Mouse (Mus musculus): ENCODE results near the gene Prps1l1. TPM values are rescaled to one million over a fixed set of nuclear protein-coding genes. Genes with fewer than 3 reads are reported as not detected.

Prps1l1 gene
- polyA plus RNA-seq, 1 experiment from 2014 or later, result not detected

DNA sequence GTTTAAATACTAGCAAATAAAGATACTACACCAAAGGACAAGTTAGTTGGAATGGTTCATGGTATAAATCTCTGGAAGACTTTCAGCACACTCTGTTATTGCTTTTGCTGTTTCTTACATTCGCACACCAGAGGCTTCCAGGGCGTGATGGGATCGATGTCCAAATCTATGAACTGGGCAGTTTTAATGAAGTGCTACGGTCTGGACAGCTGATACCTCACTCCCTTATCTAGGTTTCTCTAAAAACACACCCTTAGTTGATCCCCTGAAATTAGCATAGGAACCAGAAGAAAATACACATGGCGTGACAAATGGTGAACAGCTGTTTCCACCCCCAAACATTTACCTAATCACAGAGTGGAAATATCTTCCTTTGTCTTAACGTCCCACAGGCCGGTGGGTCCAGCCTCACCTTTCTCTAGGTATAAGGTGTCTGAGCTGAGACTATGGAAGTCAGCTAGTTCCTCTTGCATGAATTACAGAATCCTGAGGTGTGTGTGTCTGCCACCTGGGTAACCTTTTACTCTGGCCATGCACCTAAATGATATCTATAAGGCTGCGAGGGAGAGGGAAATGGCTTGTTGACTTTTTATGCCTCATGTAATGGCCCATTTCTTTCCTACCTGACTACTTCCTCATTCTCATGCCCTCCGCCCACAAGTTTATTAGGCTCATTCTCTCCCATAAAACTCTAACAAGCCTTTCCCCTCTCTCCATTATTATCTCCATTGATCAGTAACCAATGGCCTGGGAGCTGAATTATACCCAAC, 32.1 kb downstream of the Prps1l1 start:
- H3K4me2 ChIP-seq (ENCODE audit: low read length), result no peak overlapping the region
- H3K27me3 ChIP-seq (replicated peaks; ENCODE audit: control insufficient read depth, insufficient read depth, low read length), result no peaks in the 10 kb centered on the region
- no peak overlapping the region for H3K9ac ChIP-seq (ENCODE audit: low read length)
- ATAC-seq, result peak; percentile 12; the same call in 1 of the 2 replicates
- no peak for DNase-seq (ENCODE audit: low spot score)
- H3K4me1 ChIP-seq (ENCODE audit: control insufficient read depth, insufficient read depth, low read length), result no peaks in the 10 kb centered on the region
- no peak overlapping the region for H3K27ac ChIP-seq (ENCODE audit: low read depth, low read length)
- no peaks in the 10 kb centered on the region for H3K9me3 ChIP-seq (replicated peaks; ENCODE audit: control insufficient read depth, low read length)
- H3K4me3 ChIP-seq (ENCODE audit: low read depth, low read length), result no peak overlapping the region
- 91% methylated on average over 9 of the region's 9 CpGs for WGBS
- H3K36me3 ChIP-seq (ENCODE audit: control insufficient read depth, insufficient read depth, low read length), result no peaks in the 10 kb centered on the region

DNA sequence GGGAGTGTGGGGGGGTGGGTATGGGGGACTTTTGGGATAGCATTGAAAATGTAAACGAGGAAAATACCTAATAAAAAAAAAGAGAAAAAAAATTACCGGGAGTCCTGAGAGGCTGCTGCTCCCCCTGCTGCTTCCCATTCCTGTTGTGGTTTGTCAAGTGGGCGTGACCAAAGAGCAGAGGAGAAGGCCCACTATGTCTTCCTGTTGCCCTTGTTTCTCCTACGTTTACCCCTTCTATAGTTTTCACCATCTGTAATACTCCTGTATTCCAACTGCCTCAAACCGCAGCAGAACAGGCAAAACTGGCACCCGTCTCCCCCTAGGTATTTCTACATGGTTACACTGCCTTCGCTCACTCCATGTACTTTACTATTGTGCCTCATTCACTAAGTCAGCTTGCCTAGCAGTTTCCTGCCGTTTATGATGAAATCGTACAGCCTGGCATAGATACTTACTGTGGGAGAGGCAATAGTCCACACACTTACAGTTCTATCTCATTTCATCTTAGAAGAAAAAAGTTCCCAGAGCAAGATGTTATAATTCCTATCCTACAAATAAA, 34.2 kb downstream of the Prps1l1 start:
- no peaks in the 10 kb centered on the region for H3K9me3 ChIP-seq (replicated peaks; ENCODE audit: control insufficient read depth, low read length)
- H3K4me1 ChIP-seq (ENCODE audit: control insufficient read depth, insufficient read depth, low read length), result no peaks in the 10 kb centered on the region
- DNase-seq (ENCODE audit: low spot score), result no peak
- H3K36me3 ChIP-seq (ENCODE audit: control insufficient read depth, insufficient read depth, low read length), result no peaks in the 10 kb centered on the region
- H3K9ac ChIP-seq (ENCODE audit: low read length), result no peak overlapping the region
- 84% methylated on average over 9 of the region's 9 CpGs for WGBS
- H3K4me2 ChIP-seq (ENCODE audit: low read length), result no peak overlapping the region
- no peak overlapping the region for H3K4me3 ChIP-seq (ENCODE audit: low read depth, low read length)
- H3K27me3 ChIP-seq (replicated peaks; ENCODE audit: control insufficient read depth, insufficient read depth, low read length), result no peaks in the 10 kb centered on the region
- no peak for ATAC-seq
- no peak overlapping the region for H3K27ac ChIP-seq (ENCODE audit: low read depth, low read length)

DNA sequence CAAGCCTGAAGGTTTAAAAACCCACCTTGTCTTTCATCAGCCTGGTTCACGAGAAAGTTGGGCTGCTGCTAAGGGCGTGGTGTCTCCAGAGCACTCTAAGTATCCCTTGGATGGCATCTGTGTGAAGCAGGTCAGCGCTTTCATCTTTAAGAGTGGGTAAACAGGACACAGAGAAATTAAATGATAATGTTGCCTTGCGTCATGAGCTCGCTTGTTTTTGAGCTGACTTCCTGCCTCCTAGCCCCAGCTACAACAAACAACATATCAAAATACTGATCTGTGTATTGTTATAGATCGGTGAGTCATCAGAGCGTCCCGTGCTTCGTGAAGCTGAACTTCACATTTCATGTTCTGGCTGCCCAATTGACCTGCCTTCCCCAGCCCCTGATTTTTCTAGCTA, 36.7 kb downstream of the Prps1l1 start:
- H3K9ac ChIP-seq (ENCODE audit: low read length), result no peak overlapping the region
- H3K4me3 ChIP-seq (ENCODE audit: low read depth, low read length), result no peak overlapping the region
- no peaks in the 10 kb centered on the region for H3K9me3 ChIP-seq (replicated peaks; ENCODE audit: control insufficient read depth, low read length)
- no peak overlapping the region for H3K4me2 ChIP-seq (ENCODE audit: low read length)
- DNase-seq (ENCODE audit: low spot score), result no peak
- 93% methylated on average over 9 of the region's 9 CpGs for WGBS
- no peaks in the 10 kb centered on the region for H3K4me1 ChIP-seq (ENCODE audit: control insufficient read depth, insufficient read depth, low read length)
- no peak for ATAC-seq
- no peak overlapping the region for H3K27ac ChIP-seq (ENCODE audit: low read depth, low read length)
- H3K36me3 ChIP-seq (ENCODE audit: control insufficient read depth, insufficient read depth, low read length), result no peaks in the 10 kb centered on the region
- no peaks in the 10 kb centered on the region for H3K27me3 ChIP-seq (replicated peaks; ENCODE audit: control insufficient read depth, insufficient read depth, low read length)

DNA sequence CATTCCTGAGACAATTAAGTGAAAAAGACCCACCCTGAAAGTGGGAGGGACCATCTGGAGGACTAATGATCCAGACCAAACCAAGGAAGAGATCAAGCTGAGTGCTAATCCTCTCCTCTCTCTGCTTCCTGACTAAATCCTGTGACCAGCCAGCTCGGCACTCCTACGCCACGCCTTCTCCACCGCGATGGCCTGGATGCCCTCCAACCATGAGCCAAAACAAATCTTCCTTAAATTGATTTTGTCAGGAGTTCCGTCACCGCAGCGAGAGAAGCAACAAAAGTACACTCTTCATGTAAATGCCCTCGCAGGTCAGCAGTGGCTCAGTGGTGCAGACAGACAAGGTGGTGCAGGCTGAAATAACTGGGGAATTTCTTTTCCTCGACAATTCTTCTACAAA, 37.5 kb downstream of the Prps1l1 start:
- ATAC-seq (no peak), DNase-seq (ENCODE audit: low spot score) (no peak)
- Histone ChIP-seq H3K9me3 (replicated peaks; ENCODE audit: control insufficient read depth, low read length) (no peaks in the 10 kb centered on the region), H3K9ac (ENCODE audit: low read length) (no peak overlapping the region), H3K27me3 (replicated peaks; ENCODE audit: control insufficient read depth, insufficient read depth, low read length) (no peaks in the 10 kb centered on the region), H3K4me3 (ENCODE audit: low read depth, low read length) (no peak overlapping the region), H3K4me1 (ENCODE audit: control insufficient read depth, insufficient read depth, low read length) (no peaks in the 10 kb centered on the region), H3K4me2 (ENCODE audit: low read length) (no peak overlapping the region), H3K36me3 (ENCODE audit: control insufficient read depth, insufficient read depth, low read length) (no peaks in the 10 kb centered on the region), H3K27ac (ENCODE audit: low read depth, low read length) (no peak overlapping the region)
- WGBS, result 47% methylated on average over 10 of the region's 10 CpGs

DNA sequence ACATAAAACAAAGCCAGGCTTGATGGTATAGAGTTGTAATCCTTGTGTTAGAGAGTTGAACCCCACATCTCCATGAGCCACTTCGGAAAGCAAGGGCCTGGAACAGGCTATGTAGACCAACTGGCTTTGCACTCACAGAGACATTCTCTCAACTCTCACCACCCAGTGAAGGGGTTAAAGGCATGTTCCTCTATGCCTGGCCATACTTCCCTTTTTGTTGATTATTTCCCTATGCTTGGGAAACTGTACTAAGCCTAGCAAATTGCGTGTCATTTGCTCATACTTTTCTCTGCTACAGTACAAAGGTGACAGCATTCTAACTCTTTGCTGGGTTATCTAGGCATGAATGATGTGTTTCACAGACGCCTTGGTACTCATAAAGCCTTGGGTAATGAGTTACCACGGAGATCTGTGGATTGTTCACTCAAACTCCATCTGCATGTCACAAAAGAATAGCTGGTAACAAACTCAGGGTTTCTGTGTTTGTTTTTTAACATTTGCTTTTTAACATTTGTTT, 41.4 kb downstream of the Prps1l1 start:
- 45% methylated on average over 4 of the region's 4 CpGs for whole genome bisulfite sequencing
- H3K4me2 ChIP-seq (ENCODE audit: low read length), result no peak overlapping the region
- ATAC-seq, result no peak
- H3K27ac ChIP-seq (ENCODE audit: low read depth, low read length), result no peak overlapping the region
- no peaks in the 10 kb centered on the region for H3K36me3 ChIP-seq (ENCODE audit: control insufficient read depth, insufficient read depth, low read length)
- H3K9ac ChIP-seq (ENCODE audit: low read length), result no peak overlapping the region
- no peaks in the 10 kb centered on the region for H3K27me3 ChIP-seq (replicated peaks; ENCODE audit: control insufficient read depth, insufficient read depth, low read length)
- H3K9me3 ChIP-seq (replicated peaks; ENCODE audit: control insufficient read depth, low read length), result no peaks in the 10 kb centered on the region
- no peaks in the 10 kb centered on the region for H3K4me1 ChIP-seq (ENCODE audit: control insufficient read depth, insufficient read depth, low read length)
- no peak overlapping the region for H3K4me3 ChIP-seq (ENCODE audit: low read depth, low read length)
- no peak for DNase-seq (ENCODE audit: low spot score)

DNA sequence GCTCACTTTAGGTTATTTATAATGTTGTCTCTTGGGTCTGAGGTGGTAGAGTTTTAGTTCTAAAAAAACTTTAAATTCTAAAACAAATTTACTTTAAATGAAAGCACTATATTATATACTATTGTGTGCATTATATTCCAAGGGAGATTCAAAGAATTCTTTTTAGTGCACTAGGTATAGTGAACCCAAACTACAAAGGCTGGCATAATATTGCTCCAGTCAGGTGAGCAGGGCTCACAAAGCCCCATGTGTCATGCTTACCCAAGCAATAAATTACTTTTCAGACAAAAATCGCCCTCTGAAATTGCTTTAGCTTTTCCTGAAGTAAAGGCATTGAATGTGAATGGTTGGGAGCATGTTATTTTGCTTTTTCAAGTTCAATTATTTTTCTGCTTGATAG, 43.0 kb downstream of the Prps1l1 start:
- ATAC-seq, result no peak
- 15% methylated on average over 1 of the region's 1 CpGs for WGBS

More for the DNA sequence above, 43.0 kb downstream of the Prps1l1 start:
- no peak for DNase-seq (ENCODE audit: low spot score)
- Histone ChIP-seq H3K27ac (ENCODE audit: low read depth, low read length) (no peak overlapping the region), H3K9ac (ENCODE audit: low read length) (no peak overlapping the region), H3K4me3 (ENCODE audit: low read depth, low read length) (no peak overlapping the region), H3K27me3 (replicated peaks; ENCODE audit: control insufficient read depth, insufficient read depth, low read length) (no peaks in the 10 kb centered on the region), H3K4me2 (ENCODE audit: low read length) (no peak overlapping the region), H3K9me3 (replicated peaks; ENCODE audit: control insufficient read depth, low read length) (no peaks in the 10 kb centered on the region), H3K4me1 (ENCODE audit: control insufficient read depth, insufficient read depth, low read length) (no peaks in the 10 kb centered on the region), H3K36me3 (ENCODE audit: control insufficient read depth, insufficient read depth, low read length) (no peaks in the 10 kb centered on the region)

Other genes with a start within 250 kb of the Prps1l1 start
- gene Hdac9, start 67.7 kb upstream of the Prps1l1 start, polyA plus RNA-seq (2014; fragmentation: Nextera tagmentation; extraction: Ambion mirVana), result 9.6 and 14.3 TPM in 2 replicates
- gene Snx13, start 62.4 kb downstream of the Prps1l1 start, polyA plus RNA-seq (2014; fragmentation: Nextera tagmentation; extraction: Ambion mirVana), result 27.8 and 38.2 TPM in 2 replicates

All from forebrain, embryonic 14.5 days (tissue).